9 mouse cellular contexts compared by ENCODE assay signal in the genomic region with DNA sequence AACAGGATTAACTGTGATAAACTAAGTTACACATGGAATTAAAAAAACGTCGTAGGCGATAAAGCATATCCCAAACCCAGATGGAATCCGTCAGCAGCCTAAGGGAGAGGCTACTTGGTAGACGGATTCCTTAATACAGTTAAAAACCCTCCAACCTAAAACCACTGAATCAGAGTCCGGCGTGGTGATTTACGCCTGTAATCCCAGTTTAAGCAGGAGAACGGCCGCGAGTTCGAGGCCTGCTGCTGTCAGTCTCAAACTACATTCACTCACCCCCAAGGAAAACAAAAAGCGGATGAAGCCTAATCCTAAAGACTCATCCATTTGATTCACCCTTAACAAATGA. TPM values are rescaled to one million over a fixed set of nuclear protein-coding genes. Genes with fewer than 3 reads are reported as not detected.
DNase-seq lines count a peak whose midpoint lies in the region; ATAC-seq and TF ChIP-seq lines count a peak whose summit lies in the region.
"Had no signal": no experiment of that assay in that cellular context is flagged by ENCODE, and none has a peak within 500 bp of the region (broad histone marks: within the 10 kb centered on the region; RNA-seq: fewer than 3 reads in every experiment).

No protein-coding gene starts in this region.

- no peak for TF ChIP-seq EP300 in lung, postnatal 0 days (IDR thresholded peaks at IDR 0.05)

- 2% methylated on average over 13 of the region's 13 CpGs for WGBS in forebrain, postnatal 0 days
- 13% methylated on average over 13 of the region's 13 CpGs for WGBS in kidney, adult 2 months
- WGBS in lung, postnatal 0 days = 2% methylated on average over 13 of the region's 13 CpGs
- WGBS in stomach, embryonic 16.5 days = 4% methylated on average over 13 of the region's 13 CpGs

- TF ChIP-seq CTCF in forebrain, postnatal 0 days (IDR thresholded peaks at IDR 0.05; ENCODE audit: low read depth) = no peak
- TF ChIP-seq CTCF in kidney, adult 2 months (conservative IDR thresholded peaks at IDR 0.05; ENCODE audit: insufficient read depth, insufficient read length, low read depth, low read length) = no peak
- no peak for TF ChIP-seq CTCF in lung, postnatal 0 days (IDR thresholded peaks at IDR 0.05)

- H3K9me3 ChIP-seq in forebrain, postnatal 0 days (ENCODE audit: low read length) = no peaks in the 10 kb centered on the region
- H3K9me3 ChIP-seq in lung, postnatal 0 days (ENCODE audit: low read length) = no peaks in the 10 kb centered on the region
- no peaks in the 10 kb centered on the region for H3K9me3 ChIP-seq in stomach, embryonic 16.5 days (replicated peaks; ENCODE audit: control insufficient read depth, low read length)

- peak overlapping the region; percentile 50 for H3K4me2 ChIP-seq in forebrain, postnatal 0 days (ENCODE audit: low read depth)
- H3K4me2 ChIP-seq in lung, postnatal 0 days (replicated peaks; ENCODE audit: low read depth, low read length) = peak overlapping the region; percentile 61
- H3K4me2 ChIP-seq in stomach, embryonic 16.5 days (ENCODE audit: low read depth, low read length) = peak overlapping the region; percentile 70

- no peaks in the 10 kb centered on the region for H3K4me1 ChIP-seq in brown adipose tissue, adult 24 weeks (ENCODE audit: control insufficient read depth, insufficient read depth, insufficient read length, low read length)
- peaks cover 3% of the 10 kb centered on the region for H3K4me1 ChIP-seq in forebrain, postnatal 0 days (ENCODE audit: insufficient read depth)
- no peaks in the 10 kb centered on the region for H3K4me1 ChIP-seq in kidney, adult 2 months (ENCODE audit: control insufficient read depth, insufficient read depth, low read length)
- H3K4me1 ChIP-seq in lung, postnatal 0 days (ENCODE audit: insufficient read depth, low read depth, low read length) = no peaks in the 10 kb centered on the region
- 0 out of 2 replicates have a peak, but pooled peaks cover 5% of the 10 kb centered on the region for H3K4me1 ChIP-seq in stomach, embryonic 16.5 days (ENCODE audit: control insufficient read depth, insufficient read depth, low read length)

- DNase-seq in kidney, adult 11 months = peak; percentile 23
- DNase-seq in kidney, adult 8-10 months = no peak
- DNase-seq in forebrain, postnatal 0 days = no peak
- DNase-seq in kidney, adult 2 months = peak; percentile 17
- peak; percentile 31 for DNase-seq in lung, postnatal 0 days (ENCODE audit: low spot score)
- no peak for DNase-seq in T-cell, adult 2 months (ENCODE audit: low spot score)

- H3K36me3 ChIP-seq in forebrain, postnatal 0 days (ENCODE audit: insufficient read depth) = no peaks in the 10 kb centered on the region
- H3K36me3 ChIP-seq in kidney, adult 2 months (ENCODE audit: control insufficient read depth, insufficient read depth, low read length) = no peaks in the 10 kb centered on the region
- no peaks in the 10 kb centered on the region for H3K36me3 ChIP-seq in lung, postnatal 0 days (ENCODE audit: insufficient read depth, low read length)
- H3K36me3 ChIP-seq in stomach, embryonic 16.5 days (ENCODE audit: control insufficient read depth, insufficient read depth, low read length) = no peaks in the 10 kb centered on the region

- H3K9ac ChIP-seq in forebrain, postnatal 0 days = peak overlapping the region; percentile 52; the same call in 1 of the 2 replicates
- H3K9ac ChIP-seq in lung, postnatal 0 days (replicated peaks; ENCODE audit: low read depth) = no peak overlapping the region
- H3K9ac ChIP-seq in stomach, embryonic 16.5 days (ENCODE audit: low read length) = peak overlapping the region; percentile 74

- H3K4me3 ChIP-seq in brown adipose tissue, adult 24 weeks (ENCODE audit: insufficient read depth, low read depth, low read length) = peak overlapping the region; percentile 48; the same call in 1 of the 2 replicates
- peak overlapping the region; percentile 45 for H3K4me3 ChIP-seq in forebrain, postnatal 0 days (ENCODE audit: low read depth, low read length)
- H3K4me3 ChIP-seq in kidney, adult 2 months (ENCODE audit: insufficient read depth, low read depth, low read length) = peak overlapping the region; percentile 70
- H3K4me3 ChIP-seq in lung, postnatal 0 days (ENCODE audit: low read depth, low read length) = peak overlapping the region; percentile 40
- peak overlapping the region; percentile 56 for H3K4me3 ChIP-seq in stomach, embryonic 16.5 days (replicated peaks; ENCODE audit: low read length)

- no peak for TF ChIP-seq POLR2A in kidney, adult 2 months (IDR thresholded peaks at IDR 0.05; ENCODE audit: low read depth, low read length)

- no peak overlapping the region for H3K27ac ChIP-seq in brown adipose tissue, adult 24 weeks (replicated peaks; ENCODE audit: low read depth, low read length)
- 0 out of 2 replicates have a peak overlapping the region, but pooled peaks have one; percentile 21 for H3K27ac ChIP-seq in forebrain, postnatal 0 days (ENCODE audit: low read depth, low read length)
- peak overlapping the region; percentile 51; the same call in 1 of the 2 replicates for H3K27ac ChIP-seq in kidney, adult 2 months (ENCODE audit: insufficient read depth, low read depth, low read length)
- 0 out of 2 replicates have a peak overlapping the region, but pooled peaks have one; percentile 47 for H3K27ac ChIP-seq in lung, postnatal 0 days (ENCODE audit: low read length)
- H3K27ac ChIP-seq in stomach, embryonic 16.5 days (ENCODE audit: low read length) = peak overlapping the region; percentile 68

- ATAC-seq in forebrain, postnatal 0 days = no peak
- ATAC-seq in lung, postnatal 0 days = no peak
- ATAC-seq in stomach, embryonic 16.5 days (ENCODE audit: insufficient read depth, low FRiP score) = no peak

- no peaks in the 10 kb centered on the region; the same call in 1 of the 2 replicates for H3K27me3 ChIP-seq in forebrain, postnatal 0 days (ENCODE audit: insufficient read depth, low read length)
- no peaks in the 10 kb centered on the region for H3K27me3 ChIP-seq in kidney, adult 2 months (replicated peaks; ENCODE audit: control insufficient read depth, insufficient read depth, low read length)
- H3K27me3 ChIP-seq in lung, postnatal 0 days (replicated peaks; ENCODE audit: insufficient read depth, low read length) = no peaks in the 10 kb centered on the region
- no peaks in the 10 kb centered on the region for H3K27me3 ChIP-seq in stomach, embryonic 16.5 days (ENCODE audit: control insufficient read depth, insufficient read depth, low read length)

RNA-seq across cellular contexts. Expression of a gene that starts 7.5 kb away (rescaled TPM):
- not detected in 2 replicates for polyA plus RNA-seq in brown adipose tissue, adult 24 weeks (2012; ENCODE audit: insufficient read depth, insufficient read length, missing spikeins)
- not detected in 2 replicates for total RNA-seq in forebrain, postnatal 0 days (2014; rRNA removed)
- polyA plus RNA-seq in forebrain, postnatal 0 days (2015; fragmentation: Nextera tagmentation; extraction: Ambion mirVana) = not detected in 2 replicates
- 0.09 and 0.19 TPM in 2 replicates for polyA plus RNA-seq in kidney, adult 2 months (2012; rRNA removed)
- polyA plus RNA-seq in lung, postnatal 0 days (2015; fragmentation: Nextera tagmentation; extraction: Ambion mirVana) = not detected in 2 replicates
- not detected in 2 replicates for polyA plus RNA-seq in stomach, embryonic 16.5 days (2015; fragmentation: Nextera tagmentation; extraction: Ambion mirVana)
- total RNA-seq: layer of hippocampus, adult 18-20 months had no signal

Comparison
In these comparisons a context has a peak if more than half of its experiments do, and no peak if none do; other contexts are left out.
1. DNase-seq: peak in kidney, adult 11 months (single experiment), kidney, adult 2 months (single experiment) and lung, postnatal 0 days (single experiment); none in kidney, adult 8-10 months (0 of 2), forebrain, postnatal 0 days (single experiment) and T-cell, adult 2 months (single experiment).
2. Peak in every context shown above with its lines, with median percentiles within 50 percentile points of each other: H3K4me3 ChIP-seq and H3K4me2 ChIP-seq.